Mouse (Mus musculus) bone marrow macrophage, adult 2 months (primary cell): ENCODE measurements at regions not wholly inside any gene's neighbourhood (a gene's known extent, or its start where the extent isn't known, plus 50 kb on each side); places are given as distances from the start of the nearest gene placed in this dataset.

Experiments
- H3K27ac ChIP-seq: 2 replicates; pipeline ENCODE4 v1.5.1; 2012; ENCODE audit warnings: low read depth, low read length; ENCODE audit not compliant: insufficient read depth
- H3K4me1 ChIP-seq: 2 replicates; pipeline ENCODE4 v1.6.1; 2012; ENCODE audit warnings: low read length; ENCODE audit not compliant: control insufficient read depth, insufficient read depth
- H3K4me3 ChIP-seq: 2 replicates; pipeline ENCODE4 v1.5.1; 2012; ENCODE audit warnings: mild to moderate bottlenecking, low read length, moderate library complexity; ENCODE audit not compliant: insufficient read depth
- CTCF ChIP-seq: IDR thresholded peaks from 2 replicates; pipeline ENCODE4 v1.5.1; 2012; ENCODE audit warnings: low read depth, mild to moderate bottlenecking, low read length, moderate library complexity
- POLR2A ChIP-seq: IDR thresholded peaks from 2 replicates; pipeline ENCODE4 v1.6.1; 2012; ENCODE audit warnings: mild to moderate bottlenecking, low read depth, low read length, borderline replicate concordance

DNA sequence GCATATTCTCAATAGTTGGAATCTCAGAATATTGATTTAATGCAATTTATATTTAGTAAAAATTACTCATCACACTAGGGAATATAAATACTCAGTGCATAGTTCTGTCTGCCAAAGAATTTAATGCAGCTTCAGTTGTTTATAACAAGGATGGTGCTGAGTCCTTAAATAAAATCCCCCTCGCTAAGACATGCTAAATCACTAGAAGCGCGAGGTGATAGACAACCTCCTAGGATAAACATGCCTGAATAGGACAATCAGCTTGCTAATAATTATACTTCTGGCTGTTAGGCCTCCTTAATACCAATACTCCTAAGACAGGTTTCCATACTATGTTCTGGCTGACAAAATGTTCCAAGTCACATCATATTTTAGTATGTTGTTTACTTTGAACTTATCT, 3650.0 kb downstream of the 9330182O14Rik start:
- no peak for TF ChIP-seq CTCF
- Histone ChIP-seq H3K27ac (no peak overlapping the region), H3K4me1 (no peaks in the 10 kb centered on the region), H3K4me3 (no peak overlapping the region)

- no peak for TF ChIP-seq POLR2A
- TF ChIP-seq CTCF, result no peak
- no peaks in the 10 kb centered on the region for H3K4me1 ChIP-seq
- no peak overlapping the region for H3K4me3 ChIP-seq
- no peak overlapping the region for H3K27ac ChIP-seq
These were observed 3669.2 kb downstream of the 9330182O14Rik start for GRCm38 (mm10) chr15:43803342-43803741.
